Comparison of ENCODE assay signal across 9 mouse cellular contexts in the genomic region with DNA sequence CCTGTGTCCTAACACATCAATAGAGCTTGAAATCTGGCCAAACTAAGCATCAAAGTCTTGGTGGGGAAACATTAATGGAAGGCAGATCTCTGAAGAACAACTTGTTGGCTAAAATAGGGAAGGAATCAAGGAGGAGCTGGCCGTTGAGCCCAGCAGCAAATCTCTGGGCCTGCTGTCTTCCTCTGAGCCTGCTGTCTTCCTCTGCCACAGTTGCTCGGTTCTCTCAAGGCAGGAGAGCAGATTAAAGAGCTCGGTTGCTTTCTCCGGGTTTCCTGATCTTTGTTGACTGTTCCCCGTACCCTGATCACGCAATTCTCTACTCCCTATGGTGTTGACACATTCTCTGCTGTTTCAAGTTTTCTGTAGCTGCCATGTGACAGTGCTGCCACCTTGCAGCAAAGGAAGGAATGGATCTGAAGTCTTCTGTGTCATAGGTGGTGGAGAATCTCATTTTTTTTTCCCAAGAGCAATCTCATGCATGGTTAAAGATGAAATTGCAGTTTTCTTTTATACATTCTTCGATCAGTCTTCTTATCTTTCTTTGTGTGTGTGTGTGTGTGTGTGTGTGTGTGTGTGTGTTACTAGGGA. TPM values are rescaled to one million over a fixed set of nuclear protein-coding genes. Genes with fewer than 3 reads are reported as not detected.
DNase-seq lines count a peak whose midpoint lies in the region; ATAC-seq and TF ChIP-seq lines count a peak whose summit lies in the region.
"Had no signal": no experiment of that assay in that cellular context is flagged by ENCODE, and none has a peak within 500 bp of the region (broad histone marks: within the 10 kb centered on the region; RNA-seq: fewer than 3 reads in every experiment).

No protein-coding gene starts in this region.

- 0 out of 2 replicates have a peak, but pooled peaks have one; percentile 24 for TF ChIP-seq EP300 in liver, postnatal 0 days (IDR thresholded peaks at IDR 0.05; ENCODE audit: low read depth)

- ATAC-seq in neural tube, embryonic 13.5 days (ENCODE audit: low read depth), result no peak
- ATAC-seq in liver, postnatal 0 days, result peak; percentile 95

- H3K4me1 ChIP-seq in neural tube, embryonic 13.5 days (replicated peaks), result no peaks in the 10 kb centered on the region
- no peaks in the 10 kb centered on the region; the same call in 1 of the 2 replicates for H3K4me1 ChIP-seq in liver, postnatal 0 days (ENCODE audit: insufficient read depth)

- TF ChIP-seq CTCF in liver, postnatal 0 days (IDR thresholded peaks at IDR 0.05; ENCODE audit: low read depth), result peak; percentile 86

- WGBS in neural tube, embryonic 13.5 days, result 41% methylated on average over 7 of the region's 7 CpGs
- 13% methylated on average over 7 of the region's 7 CpGs for WGBS in liver, postnatal 0 days (ENCODE audit: insufficient replicate concordance)

- no peaks in the 10 kb centered on the region for H3K36me3 ChIP-seq in neural tube, embryonic 13.5 days
- no peaks in the 10 kb centered on the region for H3K36me3 ChIP-seq in liver, postnatal 0 days (replicated peaks; ENCODE audit: insufficient read depth, low read length)

- H3K27ac ChIP-seq in neural tube, embryonic 13.5 days (replicated peaks), result no peak overlapping the region
- H3K27ac ChIP-seq in liver, postnatal 0 days (ENCODE audit: low read depth), result peak overlapping the region; percentile 91

- 0 out of 2 replicates have a peak overlapping the region, but pooled peaks have one; percentile 24 for H3K4me2 ChIP-seq in neural tube, embryonic 13.5 days
- H3K4me2 ChIP-seq in liver, postnatal 0 days (ENCODE audit: low read depth, low read length), result peak overlapping the region; percentile 53

- H3K9ac ChIP-seq in neural tube, embryonic 13.5 days, result no peak overlapping the region
- H3K9ac ChIP-seq in liver, postnatal 0 days (replicated peaks), result no peak overlapping the region

- intact Hi-C loops in gastrocnemius, postnatal 36 days (cut with DNase I), result no loop called here

- no peaks in the 10 kb centered on the region for H3K27me3 ChIP-seq in neural tube, embryonic 13.5 days
- H3K27me3 ChIP-seq in liver, postnatal 0 days (ENCODE audit: insufficient read depth, low read length), result no peaks in the 10 kb centered on the region

- H3K4me3 ChIP-seq in neural tube, embryonic 13.5 days, result no peak overlapping the region
- H3K4me3 ChIP-seq in liver, postnatal 0 days (ENCODE audit: low read depth, low read length), result no peak overlapping the region

- DNase-seq in neural tube, embryonic 10.5 days (ENCODE audit: extremely low spot score, low spot score), result no peak
- peak; percentile 22 for DNase-seq in adrenal gland, postnatal 25 days
- DNase-seq in gastrocnemius, postnatal 36 days, result peak; percentile 9 to 16
- peak; percentile 56 to 62 for DNase-seq in kidney, postnatal 25 days
- peak; percentile 52 for DNase-seq in liver, postnatal 0 days
- peak; percentile 65 for DNase-seq in right cerebral cortex, adult 18-20 months
- DNase-seq in spleen, postnatal 14 days (ENCODE audit: low spot score in 2 of 2), result no peak

- no peaks in the 10 kb centered on the region for H3K9me3 ChIP-seq in neural tube, embryonic 13.5 days
- no peaks in the 10 kb centered on the region for H3K9me3 ChIP-seq in liver, postnatal 0 days (ENCODE audit: low read length)

RNA-seq across cellular contexts. Expression of a gene that starts 1.5 kb away (rescaled TPM):
- polyA plus RNA-seq in neural tube, embryonic 13.5 days (2015; fragmentation: Nextera tagmentation; extraction: Ambion mirVana), result 0.15 TPM in 1 of 2 replicates, not detected in the other
- total RNA-seq in adrenal gland, postnatal 25 days (2021), result not detected in 2 replicates
- not detected for total RNA-seq in gastrocnemius, postnatal 36 days (2021)
- 0.14 TPM in 1 of 2 replicates, not detected in the other for polyA plus RNA-seq in liver, postnatal 0 days (2015; fragmentation: Nextera tagmentation; extraction: Ambion mirVana)
- polyA plus RNA-seq: neural tube, embryonic 11.5 days had no signal

RNA-seq across cellular contexts. Expression of a gene that starts 39.3 kb away (rescaled TPM):
- 19.8 and 22.6 TPM in 2 replicates for polyA plus RNA-seq in neural tube, embryonic 13.5 days (2015; fragmentation: Nextera tagmentation; extraction: Ambion mirVana)
- 264 and 316 TPM in 2 replicates for total RNA-seq in adrenal gland, postnatal 25 days (2021)
- 10 to 100 TPM; 10.1 to 15.5 TPM for total RNA-seq in gastrocnemius, postnatal 36 days (2021)
- polyA plus RNA-seq in liver, postnatal 0 days (2015; fragmentation: Nextera tagmentation; extraction: Ambion mirVana), result 2.0 TPM in 2 replicates

RNA-seq across cellular contexts. Expression of a gene that starts 39.4 kb away (rescaled TPM):
- 27.7 and 28.4 TPM in 2 replicates for polyA plus RNA-seq in neural tube, embryonic 13.5 days (2015; fragmentation: Nextera tagmentation; extraction: Ambion mirVana)
- total RNA-seq in adrenal gland, postnatal 25 days (2021), result 17.2 and 25.6 TPM in 2 replicates
- 1 to 10 TPM; 8.6 to 9.4 TPM for total RNA-seq in gastrocnemius, postnatal 36 days (2021)
- polyA plus RNA-seq in liver, postnatal 0 days (2015; fragmentation: Nextera tagmentation; extraction: Ambion mirVana), result 5.7 and 6.1 TPM in 2 replicates

Comparison
In these comparisons a context has a peak if more than half of its experiments do, and no peak if none do; other contexts are left out.
1. DNase-seq: peak in adrenal gland, postnatal 25 days (single experiment), gastrocnemius, postnatal 36 days (2 of 2), kidney, postnatal 25 days (2 of 2), liver, postnatal 0 days (single experiment) and right cerebral cortex, adult 18-20 months (single experiment); none in neural tube, embryonic 10.5 days (single experiment) and spleen, postnatal 14 days (0 of 2).
2. RNA of a gene that starts 39.3 kb away (total RNA-seq): 264 to 316 TPM in adrenal gland, postnatal 25 days; 10.1 to 15.5 TPM in gastrocnemius, postnatal 36 days; every median in the first group is over 10 times any median in the second.